Mouse (Mus musculus) kidney, postnatal 4 days (tissue): Measurements from ENCODE around the gene AC131692.1.

Experiments used
- DNase-seq, 2 experiments: peaks; one replicate each; pipeline ENCODE4 v3.0.0; 2021; ENCODE audit warnings: mixed read lengths in 2 of 2

Gene AC131692.1

GRCm38 (mm10) chr19:6068951-6069350, 25.3 kb upstream of the AC131692.1 start:
- peak in 1 of 2 experiments; percentile 48 for DNase-seq

- DNase-seq, result no peak
These were observed 24.4 kb upstream of the AC131692.1 start for GRCm38 (mm10) chr19:6069851-6070250.

- DNase-seq, result no peak
These were observed 23.5 kb upstream of the AC131692.1 start for GRCm38 (mm10) chr19:6070571-6071250.

- no peak for DNase-seq
These were observed 23.0 kb upstream of the AC131692.1 start for GRCm38 (mm10) chr19:6071261-6071660.

- DNase-seq, result no peak
These were observed 20.3 kb upstream of the AC131692.1 start for GRCm38 (mm10) chr19:6073889-6074288.

- DNase-seq, result peak; percentile 89 to 91
These were observed 17.4 kb upstream of the AC131692.1 start, which contains the start of gene Vps51 for GRCm38 (mm10) chr19:6076564-6077393. Vps51 (minus strand) TSS chr19:6077231.

- DNase-seq, result no peak
These were observed 14.2 kb upstream of the AC131692.1 start, which contains the start of gene Tmem262 for GRCm38 (mm10) chr19:6079983-6080480. Tmem262 (plus strand) TSS chr19:6080033.

GRCm38 (mm10) chr19:6082156-6082555, 12.1 kb upstream of the AC131692.1 start, which contains the start of gene Gm28374:
Gm28374 (minus strand) TSS chr19:6082256.
- no peak for DNase-seq

GRCm38 (mm10) chr19:6084478-6085248, 9.6 kb upstream of the AC131692.1 start, which contains the start of the genes Zfpl1 and Cdca5:
Zfpl1 (minus strand) TSS chr19:6084956.
Cdca5 (plus strand) TSS chr19:6084983.
- DNase-seq, result peak; percentile 97 to 98

GRCm38 (mm10) chr19:6085417-6085879, 8.8 kb upstream of the AC131692.1 start:
- peak; percentile 78 to 86 for DNase-seq

- no peak for DNase-seq
These were observed 5.4 kb upstream of the AC131692.1 start for GRCm38 (mm10) chr19:6088841-6089240.

- DNase-seq, result peak in 1 of 2 experiments; percentile 31
These were observed 3.6 kb downstream of the AC131692.1 start for GRCm38 (mm10) chr19:6097847-6098246.

GRCm38 (mm10) chr19:6101186-6101585, 7.0 kb downstream of the AC131692.1 start:
- no peak for DNase-seq

GRCm38 (mm10) chr19:6102169-6102853, 8.1 kb downstream of the AC131692.1 start:
- DNase-seq, result no peak

- no peak for DNase-seq
These were observed 10.3 kb downstream of the AC131692.1 start for GRCm38 (mm10) chr19:6104476-6104875.

- no peak for DNase-seq
These were observed 11.4 kb downstream of the AC131692.1 start, which contains the start of gene Naaladl1 for GRCm38 (mm10) chr19:6105586-6105985. Naaladl1 (plus strand) TSS chr19:6105782.

- no peak for DNase-seq
These were observed 18.9 kb downstream of the AC131692.1 start for GRCm38 (mm10) chr19:6113116-6113515.

- no peak for DNase-seq
These were observed 22.1 kb downstream of the AC131692.1 start for GRCm38 (mm10) chr19:6116113-6116850.

GRCm38 (mm10) chr19:6117346-6117985, 23.2 kb downstream of the AC131692.1 start:
- no peak for DNase-seq

- DNase-seq, result peak; percentile 89 to 94
These were observed 23.9 kb downstream of the AC131692.1 start, which contains the start of gene Sac3d1 for GRCm38 (mm10) chr19:6117986-6118676. Sac3d1 (minus strand) TSS chr19:6118650.
